Mouse (Mus musculus) heart, postnatal 36 days (tissue): ENCODE measurements around the gene Gm16503. TPM values are rescaled to one million over a fixed set of nuclear protein-coding genes. Genes with fewer than 3 reads are reported as not detected.

Source experiments
- DNase-seq, 2 experiments: peaks; one replicate each; pipeline ENCODE4 v3.0.0; 2021 to 2022
- intact Hi-C: fragments of 180-260 bp; cut with DNase I; formaldehyde crosslinking; loops from one replicate; pipeline ENCODE4 v1.15.1; 2025
- total RNA-seq, 2 experiments: library from RNA; stranded (reverse); gene quantifications; 2 replicates each; pipeline ENCODE4 v1.2.3; 2021

The Gm16503 gene
- total RNA-seq, 2 experiments from 2014 or later: 0.08 TPM; not detected in 1

- DNase-seq: no peak
- intact Hi-C loops: loop anchor here (5.0 kb wide), 1 partner anchor 69 kb away; no protein-coding TSS in a partner anchor
Observed at GRCm38 (mm10) chr4:147586511-147587473, 46.8 kb downstream of the Gm16503 start.

Other genes with a start within 250 kb of the Gm16503 start
- gene Zfp988, start 234.5 kb upstream of the Gm16503 start, total RNA-seq: not detected
- gene Zfp978, start 178.9 kb upstream of the Gm16503 start, total RNA-seq: under 1 TPM; 0.42 to 0.70 TPM
- 1 to 10 TPM; 8.2 to 9.1 TPM for gene Zfp982, start 47.8 kb upstream of the Gm16503 start, total RNA-seq
- gene Zfp985, start 13.1 kb downstream of the Gm16503 start, total RNA-seq: under 1 TPM; 0.16 to 0.19 TPM
- gene Zfp979, start 102.3 kb downstream of the Gm16503 start, total RNA-seq: 1 to 10 TPM; 2.8 to 3.6 TPM
- not detected for gene Zfp534, start 162.3 kb downstream of the Gm16503 start, total RNA-seq